Mouse (Mus musculus) cerebellum, adult 2 months (tissue): ENCODE measurements around the gene Mroh2a. TPM values are rescaled to one million over a fixed set of nuclear protein-coding genes. Genes with fewer than 3 reads are reported as not detected.

Experiments
- DNase-seq, 2 experiments: peaks; one replicate each; pipeline ENCODE4 v3.0.0; 2021
- H3K27ac ChIP-seq: fragments of 200-500 bp; 2 replicates; pipeline ENCODE4 v1.5.1; 2012; ENCODE audit warnings: low read length, control low read depth, inconsistent platforms; ENCODE audit not compliant: insufficient read depth
- H3K27me3 ChIP-seq: fragments of 200-500 bp; 2 replicates; pipeline ENCODE4 v1.6.1; 2012; ENCODE audit warnings: inconsistent platforms, mild to moderate bottlenecking, low read length, moderate library complexity; ENCODE audit not compliant: control insufficient read depth, insufficient read depth
- H3K4me1 ChIP-seq: fragments of 200-500 bp; 2 replicates; pipeline ENCODE4 v1.6.1; 2011; ENCODE audit warnings: low read length; ENCODE audit not compliant: control insufficient read depth, insufficient read depth
- H3K4me3 ChIP-seq: fragments of 200-500 bp; replicated peaks from 2 replicates; pipeline ENCODE3; 2011; ENCODE audit warnings: mild to moderate bottlenecking, low read depth, low read length, control low read depth; ENCODE audit not compliant: insufficient read depth
- CTCF ChIP-seq: fragments of 200-500 bp; IDR thresholded peaks from 2 replicates; pipeline ENCODE4 v1.5.1; 2011; ENCODE audit warnings: low read depth, mild to moderate bottlenecking, control low read depth, low read length, moderate library complexity, borderline replicate concordance; ENCODE audit not compliant: insufficient read depth
- POLR2A ChIP-seq: fragments of 200-500 bp; IDR thresholded peaks from 2 replicates; pipeline ENCODE4 v1.6.1; 2011; ENCODE audit warnings: low read length, control low read depth, borderline replicate concordance; ENCODE audit not compliant: insufficient read depth
- WGBS: fragments of 180-500 bp; shearing (Covaris S2); methylation state at CpG from one replicate; pipeline ENCODE4 v1.1.7; 2018; 5-methylcytosine and 5-hydroxymethylcytosine counted together
- polyA plus RNA-seq: library from polyadenylated mRNA; depleted of rRNA; stranded (reverse); fragments of >200 nt; gene quantifications from 2 replicates; pipeline ENCODE4 v1.2.3, GENCODE M21; 2012

Gene Mroh2a
- polyA plus RNA-seq, 1 experiment: 0.25 TPM

GRCm38 (mm10) chr1:88264869-88265240 lies 38.1 kb downstream of the Mroh2a start:
- DNase-seq: no peak
- H3K4me3 ChIP-seq: no peak overlapping the region
- no peaks in the 10 kb centered on the region; the same call in 1 of the 2 replicates for H3K4me1 ChIP-seq
- no peaks in the 10 kb centered on the region for H3K27me3 ChIP-seq
- no peak for TF ChIP-seq POLR2A
- no peak for TF ChIP-seq CTCF
- WGBS: 70% methylated on average over 4 of the region's 4 CpGs
- no peak overlapping the region for H3K27ac ChIP-seq

DNA sequence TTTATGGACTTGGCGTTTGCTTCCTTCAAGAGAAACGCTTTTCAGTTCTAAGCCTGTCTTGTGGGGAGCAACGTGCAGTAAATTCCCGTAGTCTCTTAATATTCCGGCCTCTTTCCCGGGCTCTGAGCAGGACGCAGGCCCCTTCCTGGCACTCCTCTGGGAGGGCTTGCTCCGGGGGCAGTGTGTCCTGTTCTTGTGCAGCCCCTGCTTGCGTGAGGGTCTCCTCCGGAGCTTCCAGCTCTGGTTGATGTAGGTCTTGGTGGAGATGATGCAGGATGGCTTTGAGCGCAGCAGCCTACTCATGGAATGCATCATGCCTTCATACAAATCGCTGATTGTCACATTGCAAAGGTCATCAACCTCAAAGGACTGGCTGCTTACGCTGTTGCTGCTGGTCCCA lies 39.3 kb downstream of the Mroh2a start:
- no peaks in the 10 kb centered on the region for H3K27me3 ChIP-seq
- H3K27ac ChIP-seq: no peak overlapping the region
- WGBS: 89% methylated on average over 13 of the region's 13 CpGs
- TF ChIP-seq CTCF (no peak), POLR2A (no peak)
- no peaks in the 10 kb centered on the region for H3K4me1 ChIP-seq
- peak in 1 of 2 experiments; percentile 15 for DNase-seq
- no peak overlapping the region for H3K4me3 ChIP-seq

- WGBS: 92% methylated on average over 6 of the region's 6 CpGs
- DNase-seq: peak in 1 of 2 experiments; percentile 16
- H3K4me3 ChIP-seq: no peak overlapping the region
- H3K27me3 ChIP-seq: no peaks in the 10 kb centered on the region
- TF ChIP-seq CTCF (no peak), POLR2A (no peak)
- no peak overlapping the region for H3K27ac ChIP-seq
- H3K4me1 ChIP-seq: no peaks in the 10 kb centered on the region
Observed at GRCm38 (mm10) chr1:88267489-88267888, 40.7 kb downstream of the Mroh2a start.

- H3K27me3 ChIP-seq: no peaks in the 10 kb centered on the region
Observed at GRCm38 (mm10) chr1:88268070-88268469, 41.3 kb downstream of the Mroh2a start.

GRCm38 (mm10) chr1:88269539-88270309 lies 42.9 kb downstream of the Mroh2a start:
- no peak overlapping the region for H3K27ac ChIP-seq
- no peaks in the 10 kb centered on the region for H3K27me3 ChIP-seq
- no peak overlapping the region for H3K4me3 ChIP-seq
- no peak for DNase-seq
- WGBS: 89% methylated on average over 12 of the region's 12 CpGs
- H3K4me1 ChIP-seq: no peaks in the 10 kb centered on the region; the same call in 1 of the 2 replicates
- TF ChIP-seq POLR2A (no peak), CTCF (no peak)

More at GRCm38 (mm10) chr1:88268070-88268469, 41.3 kb downstream of the Mroh2a start:
- no peak overlapping the region for H3K27ac ChIP-seq
- no peak for DNase-seq
- no peaks in the 10 kb centered on the region for H3K4me1 ChIP-seq
- 78% methylated on average over 6 of the region's 6 CpGs for WGBS
- no peak overlapping the region for H3K4me3 ChIP-seq
- TF ChIP-seq POLR2A (no peak), CTCF (no peak)

- no peak overlapping the region for H3K4me3 ChIP-seq
- H3K27ac ChIP-seq: no peak overlapping the region
- no peaks in the 10 kb centered on the region for H3K27me3 ChIP-seq
- H3K4me1 ChIP-seq: no peaks in the 10 kb centered on the region; the same call in 1 of the 2 replicates
- no peak for DNase-seq
- TF ChIP-seq CTCF (no peak), POLR2A (no peak)
- 67% methylated on average over 4 of the region's 4 CpGs for WGBS
Observed at GRCm38 (mm10) chr1:88272851-88273250, 46.1 kb downstream of the Mroh2a start.

DNA sequence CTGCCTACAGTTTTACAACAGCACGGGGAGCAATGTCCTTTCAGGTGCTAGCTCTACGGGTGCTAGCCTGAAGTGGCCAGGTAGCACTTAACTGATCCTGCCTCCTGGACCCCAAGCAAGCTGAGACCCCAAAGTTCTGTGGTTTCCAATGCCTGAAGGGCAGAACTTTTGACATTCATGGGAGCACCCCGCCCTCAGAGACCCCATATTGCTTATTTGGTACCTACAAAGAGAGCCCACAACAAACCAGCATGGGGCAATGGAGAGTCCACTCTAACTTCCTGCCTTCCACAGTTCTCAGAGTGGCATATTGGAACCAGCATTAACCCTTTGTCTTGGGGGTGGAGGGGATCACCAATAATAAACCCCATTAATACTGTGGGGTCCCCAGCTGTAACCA lies 46.5 kb downstream of the Mroh2a start:
- Histone ChIP-seq H3K4me1 (no peaks in the 10 kb centered on the region; the same call in 1 of the 2 replicates), H3K4me3 (no peak overlapping the region), H3K27me3 (no peaks in the 10 kb centered on the region), H3K27ac (no peak overlapping the region)
- WGBS: 97% methylated on average over 3 of the region's 3 CpGs
- no peak for TF ChIP-seq CTCF
- DNase-seq: no peak

DNA sequence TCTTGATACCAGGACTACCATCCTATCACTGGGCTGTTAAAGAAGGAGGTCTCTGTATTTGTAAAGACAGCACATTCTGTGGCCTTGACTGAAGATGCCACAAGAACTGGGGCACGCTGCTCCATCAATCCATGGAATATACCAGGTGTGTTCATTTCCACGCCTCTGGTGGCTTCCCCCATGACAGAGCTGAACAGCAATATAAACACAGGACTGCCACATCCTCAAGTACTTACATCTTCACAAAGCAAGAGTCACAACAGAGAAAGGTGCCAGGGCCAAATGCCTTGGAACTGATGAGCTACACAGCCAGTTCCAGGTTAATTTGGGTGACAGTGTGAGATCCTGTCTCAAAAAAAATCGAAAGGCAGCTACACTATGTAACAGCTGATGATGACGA lies 47.0 kb downstream of the Mroh2a start:
- TF ChIP-seq CTCF: no peak
- no peak for TF ChIP-seq POLR2A

More for the DNA sequence above, 47.0 kb downstream of the Mroh2a start:
- Histone ChIP-seq H3K4me3 (no peak overlapping the region), H3K4me1 (no peaks in the 10 kb centered on the region; the same call in 1 of the 2 replicates), H3K27ac (no peak overlapping the region), H3K27me3 (no peaks in the 10 kb centered on the region)
- 80% methylated on average over 4 of the region's 4 CpGs for WGBS
- DNase-seq: peak in 1 of 2 experiments; percentile 4
